Mouse (Mus musculus) thymus, adult 2 months (tissue): Measurements from ENCODE around the gene Gm3336. TPM values are rescaled to one million over a fixed set of nuclear protein-coding genes. Genes with fewer than 3 reads are reported as not detected.
A peak's percentile ranks its signal among the peaks of the same experiment; 100 is the strongest.

Experiments
- DNase-seq: peaks from one replicate; pipeline ENCODE4 v3.0.0; 2021
- H3K27ac ChIP-seq: fragments of 200-500 bp; 2 replicates; pipeline ENCODE4 v1.5.1; 2012; ENCODE audit warnings: low read length, control low read depth; ENCODE audit not compliant: control insufficient read depth, insufficient read depth
- H3K27me3 ChIP-seq: fragments of 200-500 bp; 2 replicates; pipeline ENCODE4 v1.6.1; 2012; ENCODE audit warnings: mild to moderate bottlenecking, low read length, moderate library complexity, mixed read lengths; ENCODE audit not compliant: control insufficient read depth, insufficient read depth
- H3K36me3 ChIP-seq: fragments of 200-500 bp; 2 replicates; pipeline ENCODE4 v1.6.1; 2012; ENCODE audit warnings: mild to moderate bottlenecking, low read length, moderate library complexity; ENCODE audit not compliant: control insufficient read depth, insufficient read depth
- H3K4me1 ChIP-seq: fragments of 200-500 bp; replicated peaks from 2 replicates; pipeline ENCODE4 v1.6.1; 2012; ENCODE audit warnings: low read length; ENCODE audit not compliant: control insufficient read depth, insufficient read depth
- H3K4me3 ChIP-seq: fragments of 200-500 bp; 2 replicates; pipeline ENCODE4 v1.5.1; 2012; ENCODE audit warnings: mild to moderate bottlenecking, low read length, control low read depth, moderate library complexity; ENCODE audit not compliant: control insufficient read depth, insufficient read depth
- CTCF ChIP-seq: fragments of 200-500 bp; IDR thresholded peaks from 2 replicates; pipeline ENCODE4 v1.5.1; 2012; ENCODE audit warnings: mild to moderate bottlenecking, control low read depth, low read length, moderate library complexity, borderline replicate concordance; ENCODE audit not compliant: control insufficient read depth, poor library complexity, insufficient read depth; ENCODE audit errors: extremely low read depth
- POLR2A ChIP-seq: fragments of 200-500 bp; IDR thresholded peaks from 2 replicates; pipeline ENCODE4 v1.6.1; 2012; ENCODE audit warnings: mild to moderate bottlenecking, low read length, control low read depth, moderate library complexity; ENCODE audit not compliant: control insufficient read depth, poor library complexity, insufficient read depth; ENCODE audit errors: extremely low read depth
- WGBS: fragments of 180-500 bp; shearing (Covaris S2); methylation state at CpG from one replicate; pipeline ENCODE4 v1.1.7; 2018; 5-methylcytosine and 5-hydroxymethylcytosine counted together
- polyA plus RNA-seq: library from polyadenylated mRNA; depleted of rRNA; stranded (reverse); fragments of >200 nt; gene quantifications from 2 replicates; pipeline ENCODE4 v1.2.3, GENCODE M21; 2012

Gene Gm3336
- polyA plus RNA-seq, 1 experiment, result 0.50 TPM

GRCm38 (mm10) chr8:70698310-70699109 is 19.8 kb upstream of the Gm3336 start, which contains the start of gene Jund:
TSS of gene Jund (plus strand) at chr8:70698949.
- Histone ChIP-seq H3K4me3 (peak within 1 kb of the TSS; percentile 82), H3K27me3 (no peaks in the 10 kb centered on the region), H3K36me3 (no peaks in the 10 kb centered on the region), H3K4me1 (peaks cover 50% of the 10 kb centered on the region), H3K27ac (peak within 1 kb of the TSS; percentile 90)
- TF ChIP-seq CTCF, result 0 out of 2 replicates have a peak, but pooled peaks have one; percentile 23
- peak; percentile 100 for TF ChIP-seq POLR2A
- DNase-seq, result peak; percentile 100
- under 1% methylated on average over 66 of the region's 69 CpGs for WGBS

GRCm38 (mm10) chr8:70699116-70699833 is 19.1 kb upstream of the Gm3336 start:
- Histone ChIP-seq H3K4me1 (peaks cover 43% of the 10 kb centered on the region), H3K27ac (peak overlapping the region; percentile 90), H3K36me3 (no peaks in the 10 kb centered on the region), H3K4me3 (peak overlapping the region; percentile 82), H3K27me3 (no peaks in the 10 kb centered on the region)
- under 1% methylated on average over 89 of the region's 89 CpGs for WGBS
- DNase-seq, result peak; percentile 69
- TF ChIP-seq POLR2A (no peak), CTCF (no peak)

- no peaks in the 10 kb centered on the region for H3K27me3 ChIP-seq
- H3K36me3 ChIP-seq, result no peaks in the 10 kb centered on the region
- peak overlapping the region; percentile 82 for H3K4me3 ChIP-seq
- TF ChIP-seq POLR2A (peak; percentile 92), CTCF (peak; percentile 10; the same call in 1 of the 2 replicates)
- WGBS, result under 1% methylated on average over 58 of the region's 59 CpGs
- peak; percentile 85 for DNase-seq
- peaks cover 38% of the 10 kb centered on the region for H3K4me1 ChIP-seq
- peak overlapping the region; percentile 90 for H3K27ac ChIP-seq
Measured at GRCm38 (mm10) chr8:70699834-70700554, 18.3 kb upstream of the Gm3336 start.

DNA sequence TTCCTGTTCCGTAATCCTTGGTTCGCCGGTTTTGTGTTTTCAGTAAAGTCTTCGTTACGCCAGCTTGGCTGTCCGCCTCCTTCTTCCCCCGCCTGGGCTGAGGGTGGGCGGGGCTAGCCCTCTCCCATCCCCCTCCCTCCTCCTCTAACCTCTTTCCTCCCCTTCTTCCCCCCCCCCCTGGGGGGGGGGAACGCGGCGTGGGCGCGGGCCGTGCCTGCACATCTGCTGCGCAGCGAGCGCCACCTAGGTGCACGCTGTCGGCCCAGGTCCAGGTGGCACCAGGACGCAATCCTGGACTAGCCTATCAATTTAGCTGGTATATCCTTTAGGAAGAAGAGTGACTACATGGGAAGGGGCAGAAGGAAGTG is 17.8 kb upstream of the Gm3336 start:
- WGBS, result 0% methylated on average over 20 of the region's 20 CpGs
- no peaks in the 10 kb centered on the region for H3K36me3 ChIP-seq
- peak overlapping the region; percentile 90 for H3K27ac ChIP-seq
- TF ChIP-seq CTCF (peak; percentile 95), POLR2A (0 out of 2 replicates have a peak, but pooled peaks have one; percentile 42)
- H3K4me1 ChIP-seq, result peaks cover 34% of the 10 kb centered on the region
- H3K27me3 ChIP-seq, result no peaks in the 10 kb centered on the region
- DNase-seq, result peak; percentile 91
- peak overlapping the region; percentile 82 for H3K4me3 ChIP-seq

DNA sequence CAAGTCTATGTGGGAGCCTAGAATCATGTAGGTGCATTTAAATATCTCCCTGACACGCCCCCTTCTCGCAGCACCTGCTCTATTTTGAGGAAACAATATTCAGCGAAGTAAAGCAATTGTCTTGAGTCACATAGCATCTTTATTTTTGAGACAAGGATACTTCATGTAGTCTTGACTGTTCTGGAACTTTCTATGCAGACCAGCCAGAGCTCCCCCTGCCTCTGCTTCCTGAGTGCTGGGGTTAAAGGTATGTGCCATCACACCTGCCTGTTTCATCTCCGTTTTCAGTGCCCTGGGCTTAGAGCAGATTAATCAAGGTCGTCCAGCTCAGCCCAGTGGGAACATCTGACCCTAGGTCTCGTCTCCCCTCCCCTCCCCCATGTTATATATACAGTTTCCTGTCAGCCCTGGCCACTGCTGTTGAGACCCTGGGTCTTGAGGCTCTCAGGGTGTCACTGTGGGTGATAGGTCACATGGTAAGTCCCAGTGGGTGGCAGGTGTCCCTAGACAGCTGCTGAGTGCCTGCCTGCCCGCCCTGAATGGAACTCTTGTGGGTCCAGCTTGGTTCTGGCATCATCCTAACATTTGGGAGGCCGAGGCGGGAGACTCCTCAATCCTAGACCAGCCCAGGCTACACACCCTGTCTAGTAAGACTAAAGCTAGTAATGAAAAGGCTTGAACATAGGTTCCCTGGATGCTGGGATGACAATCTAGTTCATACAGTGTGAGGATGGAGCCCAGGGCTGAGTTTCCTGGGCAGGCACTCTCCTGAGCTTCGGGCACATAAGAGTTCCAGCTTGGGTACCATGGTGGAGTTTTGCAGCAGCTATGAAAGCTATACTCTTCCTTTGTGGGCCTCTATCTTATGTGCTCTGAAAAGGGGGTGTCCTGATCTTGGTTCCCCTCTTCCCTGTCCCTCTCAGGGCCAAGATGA is 17.0 kb upstream of the Gm3336 start:
- Histone ChIP-seq H3K27ac (peak overlapping the region; percentile 35), H3K27me3 (no peaks in the 10 kb centered on the region), H3K36me3 (no peaks in the 10 kb centered on the region), H3K4me3 (peak overlapping the region; percentile 44), H3K4me1 (peaks cover 26% of the 10 kb centered on the region)
- WGBS, result 61% methylated on average over 10 of the region's 10 CpGs
- no peak for DNase-seq
- TF ChIP-seq POLR2A (no peak), CTCF (no peak)
